Mouse (Mus musculus): Measurements from ENCODE around the gene Vmn1r75. TPM values are rescaled to one million over a fixed set of nuclear protein-coding genes. Genes with fewer than 3 reads are reported as not detected.

Gene Vmn1r75
- polyA plus RNA-seq (2015; fragmentation: Nextera tagmentation; extraction: Ambion mirVana), result not detected in 2 replicates

DNA sequence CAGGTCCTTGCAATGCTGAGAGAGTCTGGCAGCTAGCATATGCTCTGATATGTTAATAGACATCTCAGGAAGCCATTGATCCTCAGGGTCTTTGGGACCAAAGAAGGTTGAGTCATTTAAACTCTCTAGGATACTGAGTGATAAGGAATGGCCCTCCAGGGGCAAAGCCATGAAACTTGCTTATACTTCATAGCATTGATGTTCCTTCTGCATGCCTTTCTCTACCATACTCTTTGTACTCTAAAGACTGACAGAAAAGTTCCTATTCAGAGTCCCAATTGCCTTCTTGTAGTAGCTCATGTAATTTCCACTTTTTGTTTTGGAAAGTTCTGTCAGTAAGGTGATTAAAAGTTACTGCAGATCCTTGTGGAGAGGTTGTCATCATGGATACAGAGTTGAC, at the start of gene Vmn1r75:
Vmn1r75 (plus strand) TSS at position 301 of the 400 bp plus-strand sequence.
- Histone ChIP-seq H3K36me3 (no peaks in the 10 kb centered on the region), H3K27me3 (no peaks in the 10 kb centered on the region), H3K4me1 (replicated peaks) (no peaks in the 10 kb centered on the region), H3K9ac (replicated peaks) (no peak within 1 kb of the TSS), H3K4me2 (replicated peaks) (no peak within 1 kb of the TSS), H3K4me3 (replicated peaks) (no peak within 1 kb of the TSS), H3K27ac (no peak within 1 kb of the TSS), H3K9me3 (peaks cover 14% of the 10 kb centered on the region; the same call in 1 of the 2 replicates)
- no peak for ATAC-seq

DNA sequence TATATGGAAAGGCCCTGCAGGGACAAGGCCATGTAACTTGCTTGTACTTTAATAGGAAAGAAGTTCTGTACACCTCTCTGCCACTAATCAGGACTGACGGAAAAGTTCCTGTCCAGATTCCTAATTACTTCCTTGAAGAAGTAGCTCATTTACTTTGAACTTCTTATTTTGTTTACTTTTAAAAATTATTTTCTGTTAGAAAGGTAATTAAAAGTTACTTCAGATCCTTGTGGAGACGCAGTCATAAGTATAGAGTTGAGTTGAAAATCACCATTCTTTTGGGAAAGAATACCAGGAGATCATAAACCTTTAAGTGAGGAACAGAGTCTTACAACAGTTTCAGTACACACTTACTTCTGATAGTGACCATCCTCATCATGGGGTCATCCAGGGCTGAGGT, 40.8 kb upstream of the Vmn1r75 start, which contains the start of gene Vmn1r74:
Vmn1r74 (plus strand) TSS at position 301 of the 400 bp plus-strand sequence.
- no peaks in the 10 kb centered on the region for H3K4me1 ChIP-seq (replicated peaks)
- no peak within 1 kb of the TSS for H3K9ac ChIP-seq (replicated peaks)
- no peaks in the 10 kb centered on the region for H3K27me3 ChIP-seq
- ATAC-seq, result no peak
- H3K4me3 ChIP-seq (replicated peaks), result no peak within 1 kb of the TSS
- peaks cover 26% of the 10 kb centered on the region; the same call in 1 of the 2 replicates for H3K9me3 ChIP-seq
- H3K36me3 ChIP-seq, result no peaks in the 10 kb centered on the region
- no peak within 1 kb of the TSS for H3K27ac ChIP-seq
- WGBS, result 83% methylated on average over 2 of the region's 2 CpGs
- H3K4me2 ChIP-seq (replicated peaks), result no peak within 1 kb of the TSS

Other genes with a start within 250 kb of the Vmn1r75 start
- not detected in 2 replicates for gene Vmn1r72, start 194.5 kb upstream of the Vmn1r75 start, polyA plus RNA-seq (2015; fragmentation: Nextera tagmentation; extraction: Ambion mirVana)
- not detected in 2 replicates for gene Vmn1r73, start 144.4 kb upstream of the Vmn1r75 start, polyA plus RNA-seq (2015; fragmentation: Nextera tagmentation; extraction: Ambion mirVana)
- not detected in 2 replicates for gene Vmn1r74, start 40.6 kb upstream of the Vmn1r75 start, polyA plus RNA-seq (2015; fragmentation: Nextera tagmentation; extraction: Ambion mirVana)
- not detected in 2 replicates for gene Vmn1r76, start 63.6 kb downstream of the Vmn1r75 start, polyA plus RNA-seq (2015; fragmentation: Nextera tagmentation; extraction: Ambion mirVana)
- not detected in 2 replicates for gene Vmn1r77, start 162.1 kb downstream of the Vmn1r75 start, polyA plus RNA-seq (2015; fragmentation: Nextera tagmentation; extraction: Ambion mirVana)